Mouse (Mus musculus) E14TG2a.4 (cell line): ENCODE data around the gene Gdf15.

Experiments used
- H3K27me3 ChIP-seq: 2 replicates; pipeline ENCODE4 v1.6.1; 2014; ENCODE audit warnings: low read length, control low read depth; ENCODE audit not compliant: insufficient read depth
- H3K36me3 ChIP-seq: 2 replicates; pipeline ENCODE4 v1.6.1; 2014; ENCODE audit warnings: low read length, control low read depth; ENCODE audit not compliant: insufficient read depth
- H3K4me1 ChIP-seq: replicated peaks from 2 replicates; pipeline ENCODE4 v1.6.1; 2014; ENCODE audit warnings: low read depth, low read length, control low read depth
- H3K4me3 ChIP-seq: replicated peaks from 2 replicates; pipeline ENCODE4 v1.5.1; 2014; ENCODE audit warnings: mild to moderate bottlenecking, low read length
- H3K9me3 ChIP-seq: 2 replicates; pipeline ENCODE4 v1.6.1; 2014; ENCODE audit warnings: low read length, control low read depth
- CTCF ChIP-seq: conservative IDR thresholded peaks from 2 replicates; pipeline ENCODE4 v1.5.1; 2014; ENCODE audit warnings: low read length
- NANOG ChIP-seq: IDR thresholded peaks from 2 replicates; pipeline ENCODE4 v1.6.1; 2014; ENCODE audit warnings: borderline replicate concordance, low read length, mixed read lengths
- POU5F1 ChIP-seq: IDR thresholded peaks from 2 replicates; pipeline ENCODE4 v1.6.1; 2014; ENCODE audit warnings: low read length, borderline replicate concordance

Gdf15 gene

GRCm38 (mm10) chr8:70614469-70614868, 17.8 kb downstream of the Gdf15 start:
- Histone ChIP-seq H3K36me3 (no peaks in the 10 kb centered on the region), H3K27me3 (peaks cover 10% of the 10 kb centered on the region), H3K4me1 (peaks cover 70% of the 10 kb centered on the region), H3K4me3 (no peak overlapping the region), H3K9me3 (no peaks in the 10 kb centered on the region)
- TF ChIP-seq CTCF = no peak
- no peak for TF ChIP-seq POU5F1
- TF ChIP-seq NANOG = no peak

- TF ChIP-seq POU5F1 (no peak), CTCF (no peak), NANOG (no peak)
Measured at GRCm38 (mm10) chr8:70613763-70614162, 18.5 kb downstream of the Gdf15 start.

GRCm38 (mm10) chr8:70611849-70612248, 20.4 kb downstream of the Gdf15 start:
- H3K36me3 ChIP-seq = no peaks in the 10 kb centered on the region
- TF ChIP-seq NANOG (no peak), POU5F1 (no peak), CTCF (peak; percentile 96)

More at GRCm38 (mm10) chr8:70613763-70614162, 18.5 kb downstream of the Gdf15 start:
- no peaks in the 10 kb centered on the region for H3K36me3 ChIP-seq
- no peak overlapping the region for H3K4me3 ChIP-seq
- peaks cover 68% of the 10 kb centered on the region for H3K4me1 ChIP-seq
- H3K9me3 ChIP-seq = no peaks in the 10 kb centered on the region
- peaks cover 10% of the 10 kb centered on the region for H3K27me3 ChIP-seq

GRCm38 (mm10) chr8:70610796-70611771, 21.2 kb downstream of the Gdf15 start:
- peaks cover 10% of the 10 kb centered on the region for H3K27me3 ChIP-seq
- peak overlapping the region; percentile 93 for H3K4me3 ChIP-seq
- no peaks in the 10 kb centered on the region for H3K9me3 ChIP-seq
- peaks cover 65% of the 10 kb centered on the region for H3K4me1 ChIP-seq
- TF ChIP-seq NANOG (no peak), POU5F1 (no peak), CTCF (peak; percentile 92)
- no peaks in the 10 kb centered on the region; the same call in 1 of the 2 replicates for H3K36me3 ChIP-seq

More at GRCm38 (mm10) chr8:70611849-70612248, 20.4 kb downstream of the Gdf15 start:
- Histone ChIP-seq H3K27me3 (peaks cover 10% of the 10 kb centered on the region), H3K4me3 (peak overlapping the region; percentile 93), H3K4me1 (peaks cover 62% of the 10 kb centered on the region), H3K9me3 (no peaks in the 10 kb centered on the region)

DNA sequence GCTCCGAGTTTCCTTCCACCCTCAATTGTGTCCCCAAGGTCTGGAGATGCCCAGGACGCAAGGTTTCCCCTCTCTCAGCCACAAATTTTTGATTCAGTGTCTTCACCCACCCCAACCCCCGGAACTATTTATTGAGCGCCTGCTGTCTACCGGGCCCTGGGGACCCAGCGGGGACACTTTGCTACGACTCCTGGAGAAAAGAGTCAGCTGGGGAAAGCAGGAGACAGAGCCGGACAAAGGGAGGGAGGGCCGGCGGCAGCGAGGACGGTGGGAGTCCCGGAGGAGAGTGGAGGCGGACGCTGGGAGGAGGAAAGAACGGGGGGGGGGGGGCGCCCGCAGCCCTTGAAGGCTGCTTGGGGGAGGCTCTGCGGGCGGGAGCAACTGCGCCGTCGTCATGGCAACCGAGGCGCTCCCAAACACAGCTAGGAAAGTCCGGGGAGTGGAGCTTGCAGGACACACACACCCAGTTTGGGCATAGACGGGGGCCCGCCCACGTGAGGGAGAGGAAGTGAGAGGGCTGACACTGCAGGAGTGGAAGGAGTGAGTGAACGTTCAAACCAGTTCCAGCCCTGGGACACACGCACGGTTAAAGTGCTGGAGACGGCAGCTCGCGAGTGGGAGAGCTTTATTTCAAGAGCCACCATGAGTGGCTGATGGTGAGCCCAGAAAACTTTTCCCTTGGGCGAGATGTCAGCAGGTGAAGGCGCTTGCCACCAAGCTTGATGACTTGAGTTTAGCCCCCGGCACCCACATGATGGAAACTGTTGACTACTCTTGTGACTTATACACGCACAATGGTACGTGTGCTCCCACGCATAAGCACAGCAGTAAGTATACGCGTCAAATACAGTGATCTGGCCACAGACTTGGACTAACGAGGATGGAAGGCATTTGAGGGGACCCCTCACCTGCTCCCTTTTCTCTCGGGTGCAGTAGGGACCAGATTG, 22.1 kb downstream of the Gdf15 start:
- peaks cover 10% of the 10 kb centered on the region for H3K27me3 ChIP-seq
- H3K4me1 ChIP-seq = peaks cover 69% of the 10 kb centered on the region
- TF ChIP-seq POU5F1 (no peak), CTCF (no peak), NANOG (no peak)
- no peaks in the 10 kb centered on the region for H3K9me3 ChIP-seq
- H3K36me3 ChIP-seq = peaks cover 6% of the 10 kb centered on the region
- H3K4me3 ChIP-seq = peak overlapping the region; percentile 93

DNA sequence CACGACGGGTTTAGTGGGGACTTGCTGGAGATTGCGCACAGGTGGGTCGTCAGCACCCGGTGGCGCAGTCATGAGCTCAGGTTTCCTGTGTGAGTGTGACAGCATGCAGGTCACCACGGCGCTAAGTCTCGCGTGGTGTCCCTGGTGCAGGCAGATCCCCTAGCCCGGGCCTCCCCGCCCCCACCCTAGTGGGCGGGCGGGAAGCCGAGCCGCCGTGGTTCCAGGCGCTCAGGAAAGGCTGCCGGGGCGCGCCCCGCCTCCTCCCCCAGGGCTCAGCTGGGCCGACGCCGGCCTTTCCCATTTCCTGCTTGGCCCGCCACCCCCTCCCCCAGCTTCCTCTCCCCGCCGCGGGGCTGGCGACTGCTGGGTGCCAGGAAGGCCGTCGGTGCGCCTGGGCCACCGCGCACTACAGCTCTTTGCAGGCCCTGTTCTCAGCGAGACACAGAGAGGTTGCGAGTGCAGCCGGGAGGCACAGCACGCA, 22.8 kb downstream of the Gdf15 start:
- peaks cover 13% of the 10 kb centered on the region for H3K36me3 ChIP-seq
- peaks cover 10% of the 10 kb centered on the region for H3K27me3 ChIP-seq
- H3K9me3 ChIP-seq = no peaks in the 10 kb centered on the region
- H3K4me3 ChIP-seq = peak overlapping the region; percentile 93
- TF ChIP-seq NANOG (no peak), CTCF (no peak), POU5F1 (no peak)
- H3K4me1 ChIP-seq = peaks cover 76% of the 10 kb centered on the region

DNA sequence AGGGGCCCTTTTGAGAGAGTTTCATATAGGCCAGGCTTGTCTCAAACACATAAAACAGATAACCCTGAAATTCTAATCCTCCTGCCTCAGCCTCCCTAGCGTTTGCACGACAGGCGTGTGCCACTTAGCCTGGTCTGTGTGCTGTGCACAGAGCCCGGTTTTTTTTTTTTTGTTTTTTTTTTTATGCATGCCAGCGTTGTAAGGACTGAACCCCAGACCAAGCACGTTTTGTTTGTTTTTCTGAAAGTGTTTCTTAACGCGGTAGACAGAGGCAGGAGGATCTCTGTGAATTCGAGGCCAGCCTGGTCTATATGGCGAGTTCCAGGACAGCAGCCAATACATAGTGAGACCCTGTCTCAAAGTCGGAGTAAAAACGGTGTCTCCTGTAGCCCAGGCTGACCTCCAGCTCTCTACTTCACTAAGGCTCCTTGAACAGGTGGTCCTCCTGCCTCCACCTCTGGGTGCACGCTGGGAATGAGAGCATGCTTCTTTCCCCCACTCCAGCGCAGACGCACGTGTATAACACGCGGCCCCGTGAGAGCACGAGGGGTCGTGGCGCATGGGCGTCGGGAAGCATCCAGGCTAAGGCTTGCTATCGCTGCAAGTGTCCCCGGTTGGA, 23.4 kb downstream of the Gdf15 start, which contains the start of gene Ssbp4:
Gene Ssbp4 (minus strand): TSS at position 124 of the 619 bp plus-strand sequence.
- Histone ChIP-seq H3K9me3 (no peaks in the 10 kb centered on the region), H3K4me1 (peaks cover 78% of the 10 kb centered on the region), H3K4me3 (peak within 1 kb of the TSS; percentile 93), H3K36me3 (peaks cover 15% of the 10 kb centered on the region), H3K27me3 (peaks cover 10% of the 10 kb centered on the region)
- TF ChIP-seq POU5F1 = no peak
- no peak for TF ChIP-seq CTCF
- TF ChIP-seq NANOG = no peak
